Mouse (Mus musculus): ENCODE data around the gene 4930402F06Rik.

GRCm38 (mm10) chr2:35411640-35412190 lies 14.7 kb upstream of the 4930402F06Rik start:
- TF ChIP-seq CTCF (IDR thresholded peaks at IDR 0.05; ENCODE audit: extremely low read depth, insufficient read depth, insufficient read length, insufficient replicate concordance) (no peak), POLR2A (IDR thresholded peaks at IDR 0.05; ENCODE audit: low read depth, low read length) (no peak)
